Mouse (Mus musculus): ENCODE measurements around the gene Taf5l.
"Not testable (repeated sequence)": the region's sequence is repeated elsewhere in the genome, so short reads cannot be mapped to it uniquely, and the experiment has no call there.

The Taf5l gene

GRCm38 (mm10) chr8:124021237-124022227 is at the start of gene Taf5l, which contains the start of gene Urb2:
Gene Taf5l, minus strand, starts transcription at chr8:124021397.
Gene Urb2, plus strand, starts transcription at chr8:124021508.
- DNase-seq (ENCODE audit: low spot score in 2 of 2) = peak; percentile 93

DNA sequence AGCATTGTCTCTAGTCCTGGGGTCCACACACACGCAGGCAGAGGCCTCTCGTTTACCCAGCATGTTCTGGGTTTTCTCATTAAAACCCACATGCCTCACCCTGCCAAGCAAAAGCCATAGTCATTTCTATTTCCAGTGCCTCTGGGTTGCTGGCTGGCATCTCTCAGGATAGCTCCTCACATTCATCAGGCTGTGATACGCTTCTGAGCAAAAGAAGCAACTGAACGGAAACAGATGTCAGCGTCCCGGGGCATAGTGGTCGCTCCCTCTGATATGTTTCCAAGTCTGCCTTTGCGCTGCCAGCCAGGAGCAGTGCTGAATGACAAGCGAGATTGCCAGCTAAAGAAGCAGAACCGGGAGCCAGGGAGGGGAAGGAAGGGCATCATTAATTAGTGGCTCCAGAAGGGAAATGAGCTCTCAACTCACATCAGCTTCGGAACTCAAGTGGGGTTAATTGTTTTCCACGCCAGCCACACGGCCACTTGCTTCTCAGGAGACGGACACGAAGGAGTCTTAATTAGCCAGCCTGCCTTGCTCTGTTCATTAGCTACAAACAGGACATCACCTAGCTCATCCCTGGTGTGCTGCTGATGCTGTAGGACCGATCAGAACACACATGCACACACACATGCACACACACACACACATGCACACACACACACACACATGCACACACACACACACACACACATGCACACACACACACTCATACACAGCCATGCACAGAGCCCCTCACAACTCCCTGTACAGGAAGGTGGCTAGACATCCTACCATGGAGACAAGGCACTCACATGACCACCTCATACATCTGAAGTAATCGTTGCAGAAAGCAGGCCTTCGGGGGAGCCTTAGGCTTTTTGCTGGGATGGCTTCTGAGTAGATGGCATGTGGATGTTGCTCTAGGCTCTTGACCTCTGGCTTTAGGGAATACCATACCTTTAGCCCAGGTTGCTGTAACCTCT is 49.4 kb upstream of the Taf5l start:
- no peak for DNase-seq (ENCODE audit: low spot score in 2 of 2)

- DNase-seq (ENCODE audit: low spot score in 2 of 2) = no peak
These were observed 46.0 kb upstream of the Taf5l start for GRCm38 (mm10) chr8:124067059-124067750.

- DNase-seq (ENCODE audit: low spot score in 2 of 2) = no peak
These were observed 45.3 kb upstream of the Taf5l start for GRCm38 (mm10) chr8:124066325-124067058.

- no peak for DNase-seq (ENCODE audit: low spot score in 2 of 2)
These were observed 35.8 kb upstream of the Taf5l start for GRCm38 (mm10) chr8:124056832-124057655.

DNA sequence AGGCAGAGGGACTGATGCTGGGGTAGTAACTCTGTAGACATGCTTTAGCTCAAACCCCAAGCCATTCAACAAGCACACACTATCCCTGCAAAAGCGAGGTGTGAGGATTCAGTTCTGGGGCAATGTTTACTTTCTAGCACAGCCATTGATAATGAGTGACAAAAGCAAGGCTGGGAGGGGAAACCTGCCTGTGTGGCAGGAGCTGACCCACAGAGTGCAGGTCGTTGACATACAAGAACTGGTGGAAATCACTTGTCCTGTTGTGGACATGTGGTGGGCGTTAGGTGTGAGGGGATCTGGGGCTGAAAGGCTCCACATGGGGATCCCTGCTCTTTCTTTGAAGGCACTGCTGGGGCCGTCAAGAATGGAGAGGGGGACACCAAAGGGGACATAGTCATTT is 31.4 kb upstream of the Taf5l start:
- no peak for DNase-seq (ENCODE audit: low spot score in 2 of 2)

GRCm38 (mm10) chr8:124052110-124052509 is 30.9 kb upstream of the Taf5l start:
- DNase-seq (ENCODE audit: low spot score in 2 of 2) = peak; percentile 52 to 74

DNA sequence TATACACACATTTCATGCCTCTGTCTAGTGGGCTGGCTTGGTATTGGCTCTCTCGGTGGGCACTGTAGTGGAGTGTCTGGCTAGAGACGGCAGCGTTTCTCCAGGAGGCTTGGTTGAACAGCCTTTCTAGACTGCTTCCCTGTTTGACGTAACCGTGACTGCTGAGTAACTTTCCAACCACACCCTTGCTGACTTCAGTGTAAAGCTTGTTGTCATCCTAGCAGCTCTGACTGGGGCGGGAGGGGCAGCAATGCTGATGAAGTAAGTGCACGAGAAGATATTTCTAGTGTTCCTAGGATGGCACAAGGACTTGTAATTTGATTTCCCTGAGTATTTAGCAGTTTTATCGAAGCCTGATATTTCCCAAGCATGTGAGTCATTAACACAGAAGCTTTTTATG is 24.7 kb upstream of the Taf5l start:
- DNase-seq (ENCODE audit: low spot score in 2 of 2) = no peak

GRCm38 (mm10) chr8:124044931-124045330 is 23.7 kb upstream of the Taf5l start:
- DNase-seq (ENCODE audit: low spot score in 2 of 2) = no peak

DNA sequence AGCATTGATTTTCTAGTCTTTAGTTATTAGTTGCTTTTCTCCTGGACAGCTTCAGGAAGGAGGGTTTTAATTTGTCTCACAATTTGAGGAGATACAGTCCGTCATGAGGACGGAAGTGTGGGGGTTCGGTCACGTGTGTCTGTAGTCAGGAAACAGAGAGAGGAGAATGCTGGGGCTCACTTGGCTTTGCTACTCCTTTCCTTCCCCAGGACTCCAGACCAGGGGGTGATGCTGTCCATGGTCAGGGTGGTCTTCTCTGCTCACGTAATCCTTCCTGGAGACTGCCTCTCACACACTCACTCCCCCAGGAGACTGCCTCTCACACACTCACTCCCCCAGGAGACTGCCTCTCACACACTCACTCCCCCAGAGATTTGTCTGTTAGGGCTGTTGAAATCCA is 23.2 kb upstream of the Taf5l start:
- no peak for DNase-seq (ENCODE audit: low spot score in 2 of 2)

DNA sequence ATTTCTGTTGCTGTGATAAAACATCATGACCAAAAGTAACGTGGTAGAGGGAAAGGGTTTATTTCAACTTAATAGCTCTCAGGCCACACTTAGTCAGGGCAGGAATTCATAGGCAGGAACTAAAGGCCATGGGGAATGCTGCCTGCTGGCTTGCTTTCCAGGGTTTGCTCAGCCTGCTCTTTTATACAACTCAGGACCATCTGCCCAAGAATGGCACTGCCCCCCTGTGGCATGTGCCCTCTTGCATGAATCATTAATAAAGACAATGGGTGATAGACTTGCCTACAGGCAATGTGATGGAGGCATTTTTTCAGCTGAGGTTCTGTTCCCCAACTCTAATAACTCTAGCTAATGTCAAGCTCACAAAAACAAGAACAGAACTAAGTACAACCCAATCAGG is 21.0 kb upstream of the Taf5l start:
- no peak for DNase-seq (ENCODE audit: low spot score in 2 of 2)

- peak in 1 of 2 experiments; percentile 45 for DNase-seq (ENCODE audit: low spot score in 2 of 2)
These were observed 18.2 kb upstream of the Taf5l start for GRCm38 (mm10) chr8:124039351-124039750.

- DNase-seq (ENCODE audit: low spot score in 2 of 2) = no peak
These were observed 16.9 kb upstream of the Taf5l start for GRCm38 (mm10) chr8:124038121-124038520.

DNA sequence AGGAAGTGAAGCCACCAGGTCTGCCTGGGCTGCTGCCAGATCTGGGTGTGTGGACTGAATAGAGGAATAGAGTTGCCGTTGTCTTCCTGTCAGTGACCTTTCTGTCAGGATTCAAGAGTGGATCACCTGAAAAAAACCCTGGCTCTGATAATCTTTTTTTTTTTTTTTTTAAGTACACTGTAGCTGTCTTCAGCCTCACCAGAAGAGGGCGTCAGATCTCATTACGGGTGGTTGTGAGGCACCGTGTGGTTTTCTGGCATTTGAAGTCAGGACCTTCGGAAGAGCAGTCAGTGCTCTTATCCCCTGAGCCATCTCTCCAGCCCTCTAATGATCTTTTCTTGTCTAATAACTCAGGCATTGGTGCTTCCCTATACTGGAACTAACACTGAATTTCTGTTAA is 12.2 kb upstream of the Taf5l start:
- peak in 1 of 2 experiments; percentile 38 for DNase-seq (ENCODE audit: low spot score in 2 of 2)

- no peak for DNase-seq (ENCODE audit: low spot score in 2 of 2)
These were observed 6.6 kb upstream of the Taf5l start for GRCm38 (mm10) chr8:124027831-124028230.

GRCm38 (mm10) chr8:124026265-124026664 is 5.1 kb upstream of the Taf5l start:
- not testable (repeated sequence) for DNase-seq (ENCODE audit: low spot score in 2 of 2)

GRCm38 (mm10) chr8:124020439-124021236 is 559 bp downstream of the Taf5l start:
- peak in 1 of 2 experiments; percentile 69 for DNase-seq (ENCODE audit: low spot score in 2 of 2)

DNA sequence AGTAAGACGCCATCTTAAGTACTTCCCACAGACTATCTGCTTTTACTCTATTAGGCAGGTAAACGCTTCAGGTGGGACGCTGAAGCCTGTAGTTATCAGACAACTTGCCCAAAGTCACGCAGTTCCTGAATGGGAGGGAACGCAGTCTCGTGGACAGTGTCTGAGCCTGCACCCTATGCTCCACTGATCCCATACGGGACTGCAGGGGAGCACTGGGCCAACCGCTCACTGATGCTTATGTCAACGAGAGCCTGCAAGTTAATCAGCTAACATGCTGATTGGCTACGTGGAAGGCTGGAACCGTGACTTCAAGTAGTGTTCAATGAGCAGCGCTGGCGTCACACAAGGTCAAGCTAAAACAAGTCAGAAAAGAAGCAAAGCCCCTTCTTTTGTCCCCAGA is 1.4 kb downstream of the Taf5l start:
- peak in 1 of 2 experiments; percentile 51 for DNase-seq (ENCODE audit: low spot score in 2 of 2)

DNA sequence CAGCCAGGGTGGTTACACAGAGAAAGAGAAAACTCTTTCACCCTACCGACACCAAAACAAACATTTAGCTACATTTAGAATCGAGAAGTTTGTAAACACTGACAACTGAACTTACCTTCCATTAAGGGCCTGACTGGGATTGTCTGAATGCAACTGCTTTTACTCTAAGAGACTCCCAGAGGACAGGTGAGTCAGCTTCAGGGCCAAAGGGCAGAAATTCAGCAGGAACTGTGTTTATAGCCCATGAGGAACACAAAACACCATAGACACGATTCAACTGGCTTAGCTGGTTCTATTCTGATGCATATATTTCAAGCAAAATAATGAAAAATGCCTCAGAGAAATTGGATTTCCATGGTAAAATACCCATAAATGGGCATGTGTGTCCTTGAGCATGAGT is 6.4 kb downstream of the Taf5l start:
- no peak for DNase-seq (ENCODE audit: low spot score in 2 of 2)

Data from urinary bladder, postnatal 4 days (tissue).